Mouse (Mus musculus): ENCODE measurements around the gene Clasp2.

Clasp2 gene

DNA sequence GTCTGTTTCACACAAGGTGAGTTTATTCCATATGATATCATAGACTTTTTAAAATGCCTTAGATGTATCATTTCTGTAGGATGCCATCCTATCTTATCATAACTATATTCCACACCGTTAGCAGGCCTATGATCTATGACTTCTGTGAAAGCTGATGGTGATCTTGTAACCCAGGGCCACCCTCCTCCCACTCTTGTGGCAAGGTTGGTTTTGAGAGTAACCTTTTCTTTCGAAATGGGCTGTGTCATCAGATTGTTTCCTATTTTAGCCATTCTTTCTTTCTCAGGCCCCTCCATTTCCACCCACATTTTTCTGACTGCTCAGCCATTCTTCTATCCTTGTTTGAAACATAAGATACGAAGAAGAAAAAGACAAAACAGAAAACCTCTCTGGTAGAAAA is 88.9 kb downstream of the Clasp2 start:
- no peak for DNase-seq

DNA sequence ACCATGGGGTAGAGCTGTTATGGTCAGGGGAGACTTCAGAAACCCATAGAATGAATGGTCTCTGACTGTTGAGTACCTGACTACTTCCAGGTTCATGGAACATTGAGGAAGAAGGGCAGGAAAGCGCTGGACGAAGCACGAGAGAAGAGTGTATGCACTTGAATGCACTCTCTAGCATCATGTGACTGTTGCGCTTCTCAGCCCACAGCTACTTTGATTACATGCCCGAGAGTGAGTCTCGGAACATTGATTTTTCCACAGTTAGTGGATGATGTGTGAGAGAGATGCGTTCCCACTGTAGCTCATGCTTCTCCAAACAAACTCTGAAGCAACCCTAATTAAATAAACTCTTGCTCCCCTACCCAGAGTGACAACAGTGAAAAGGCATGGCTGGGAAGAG is 92.2 kb downstream of the Clasp2 start:
- DNase-seq, result no peak

DNA sequence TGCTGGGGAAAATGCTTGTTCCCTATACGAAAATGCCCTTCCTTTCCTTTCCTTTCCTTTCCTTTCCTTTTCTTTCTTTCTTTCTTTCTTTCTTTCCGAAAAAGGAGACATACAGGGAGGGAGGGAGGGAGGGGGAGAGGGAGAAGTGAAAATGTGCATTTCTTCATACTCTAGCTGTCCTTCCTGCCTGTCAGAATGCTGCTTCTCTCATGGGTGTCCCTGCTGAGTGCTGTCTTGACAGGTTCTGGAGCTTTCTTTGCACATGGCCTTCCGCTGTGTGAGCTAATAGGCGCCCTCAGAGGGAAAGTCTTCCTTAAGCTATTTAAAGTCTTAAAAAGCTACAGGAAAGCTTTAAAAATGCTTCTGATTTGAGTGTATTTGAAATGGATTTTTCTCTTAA is 95.7 kb downstream of the Clasp2 start:
- DNase-seq, result no peak

DNA sequence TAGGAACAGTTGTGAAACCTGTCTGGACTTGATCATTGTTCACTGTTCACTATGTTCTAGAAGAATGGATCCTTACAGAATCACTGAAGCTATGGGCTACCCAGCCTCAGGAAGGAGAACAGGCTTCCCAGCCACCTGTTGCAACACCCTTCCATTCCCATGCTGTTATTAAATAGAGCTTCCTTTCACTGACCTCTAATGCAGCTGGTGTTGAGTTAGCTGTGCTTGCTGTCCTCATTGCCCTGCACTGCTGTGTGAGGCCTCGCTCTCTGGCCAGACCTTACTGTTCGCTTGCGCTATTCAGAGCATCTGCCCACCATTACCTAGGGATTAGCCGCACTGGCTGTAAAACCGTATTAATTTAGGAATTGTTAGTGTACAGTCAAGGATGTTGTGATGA is 96.2 kb downstream of the Clasp2 start:
- no peak for DNase-seq

DNA sequence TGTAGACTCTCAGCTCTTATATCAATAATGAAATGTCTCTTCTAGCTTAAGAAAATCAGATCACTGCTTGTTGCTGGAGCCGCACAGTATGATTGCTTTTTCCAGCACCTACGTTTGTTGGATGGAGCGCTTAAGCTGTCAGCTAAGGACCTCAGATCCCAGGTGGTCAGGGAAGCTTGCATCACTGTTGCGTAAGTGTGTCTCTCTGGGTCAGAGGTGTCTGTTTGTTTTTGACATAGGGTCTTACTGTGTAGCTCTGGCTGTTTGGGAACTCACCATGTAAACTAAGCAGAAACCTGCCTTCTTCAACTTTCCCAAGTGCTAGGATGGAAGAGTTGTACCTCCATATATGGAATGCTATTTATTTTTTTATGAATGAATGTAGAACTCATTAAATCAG is 102.8 kb downstream of the Clasp2 start:
- peak; percentile 10 for DNase-seq

DNA sequence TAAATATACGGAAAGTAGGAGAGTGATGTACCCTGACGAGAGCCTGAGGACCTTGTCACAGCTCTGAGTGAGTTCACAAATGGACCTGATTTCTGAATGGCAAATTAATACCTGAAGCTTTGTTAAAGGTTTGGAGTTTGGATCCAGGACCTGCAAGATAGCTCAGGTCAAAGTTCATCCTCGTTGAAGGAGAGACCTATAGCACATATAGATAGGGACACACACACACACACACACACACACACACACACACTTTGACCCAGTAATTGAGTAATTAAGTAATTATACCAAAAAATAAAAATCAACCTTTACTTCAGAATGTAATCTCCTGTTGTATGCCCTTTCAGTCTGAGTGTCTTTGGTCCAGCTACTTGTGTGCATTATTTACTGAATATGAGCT is 114.2 kb downstream of the Clasp2 start:
- DNase-seq, result no peak

DNA sequence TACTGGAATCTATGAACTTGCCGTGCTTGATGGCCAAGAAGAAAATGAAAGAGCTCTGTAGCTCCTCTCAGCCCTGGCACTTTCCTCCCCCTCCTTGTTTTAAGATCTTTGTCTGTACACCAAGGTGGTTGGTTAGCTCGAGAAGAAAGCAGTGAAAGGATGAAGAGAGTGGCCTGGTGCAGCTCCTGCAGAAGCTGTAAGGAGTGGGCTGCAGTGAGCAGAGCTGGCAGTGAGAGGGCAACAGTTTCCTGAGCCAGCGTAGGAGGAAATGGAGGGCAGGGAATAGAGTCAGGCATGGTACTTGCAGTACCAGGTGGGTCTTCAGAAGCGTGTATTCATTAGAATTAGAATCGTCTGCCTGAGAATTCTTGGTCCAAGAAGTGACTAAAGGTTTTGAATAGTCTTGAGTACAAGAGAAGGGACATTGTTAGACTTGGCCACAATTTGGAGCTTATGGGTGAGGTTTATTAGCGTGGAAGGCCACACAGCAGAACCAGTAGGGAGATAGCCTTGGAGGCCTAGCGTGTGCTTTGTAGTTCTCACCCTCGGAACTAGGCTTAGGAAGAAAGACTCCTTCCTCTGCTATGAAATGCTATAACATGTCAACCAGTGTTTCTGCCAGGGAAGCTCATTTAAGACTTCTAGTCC is 116.1 kb downstream of the Clasp2 start:
- no peak for DNase-seq

DNA sequence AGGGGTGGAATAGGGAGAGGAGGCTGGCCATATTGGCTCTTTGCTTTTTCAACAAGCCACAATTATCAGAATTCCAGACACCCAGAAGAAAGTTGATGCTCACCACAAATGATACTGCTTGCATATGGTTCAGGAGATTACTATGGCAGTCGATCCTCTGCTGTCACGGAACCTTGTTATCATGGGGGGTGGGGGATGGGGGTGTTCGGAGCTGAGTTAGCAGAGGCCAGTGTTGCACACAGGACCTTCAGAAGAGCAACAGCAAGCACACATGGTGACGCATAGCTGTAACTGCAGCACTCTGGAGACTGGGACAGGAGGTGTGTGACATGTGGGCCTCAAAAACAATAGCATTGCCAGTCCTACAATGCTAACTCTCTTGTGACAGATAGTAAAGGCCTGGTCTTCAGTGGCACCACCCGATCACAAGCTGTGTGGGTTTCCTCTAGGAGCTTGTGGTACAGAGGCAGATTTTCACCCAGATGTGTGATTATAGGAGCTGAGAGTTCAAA is 116.7 kb downstream of the Clasp2 start:
- peak; percentile 59 for DNase-seq

DNA sequence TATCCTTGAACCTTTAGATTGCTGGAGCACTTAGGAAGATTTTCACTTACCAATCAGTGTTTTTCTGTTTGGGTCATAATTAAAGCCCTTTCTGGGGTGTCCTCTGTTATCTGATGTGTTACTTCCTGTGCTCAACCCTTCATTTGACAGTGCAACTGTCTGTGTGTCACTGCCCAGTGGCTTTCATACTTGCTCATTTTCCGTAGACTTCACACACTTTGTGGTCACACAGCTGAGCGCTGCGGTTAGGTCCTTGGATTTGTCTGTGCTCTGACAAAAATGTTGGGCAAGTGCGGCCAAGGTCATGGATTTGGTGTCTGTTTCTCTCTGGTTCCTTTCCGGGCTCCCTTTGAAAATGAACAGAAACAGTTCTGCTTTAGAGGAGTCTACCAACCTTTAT is 118.1 kb downstream of the Clasp2 start:
- DNase-seq, result peak; percentile 15

DNA sequence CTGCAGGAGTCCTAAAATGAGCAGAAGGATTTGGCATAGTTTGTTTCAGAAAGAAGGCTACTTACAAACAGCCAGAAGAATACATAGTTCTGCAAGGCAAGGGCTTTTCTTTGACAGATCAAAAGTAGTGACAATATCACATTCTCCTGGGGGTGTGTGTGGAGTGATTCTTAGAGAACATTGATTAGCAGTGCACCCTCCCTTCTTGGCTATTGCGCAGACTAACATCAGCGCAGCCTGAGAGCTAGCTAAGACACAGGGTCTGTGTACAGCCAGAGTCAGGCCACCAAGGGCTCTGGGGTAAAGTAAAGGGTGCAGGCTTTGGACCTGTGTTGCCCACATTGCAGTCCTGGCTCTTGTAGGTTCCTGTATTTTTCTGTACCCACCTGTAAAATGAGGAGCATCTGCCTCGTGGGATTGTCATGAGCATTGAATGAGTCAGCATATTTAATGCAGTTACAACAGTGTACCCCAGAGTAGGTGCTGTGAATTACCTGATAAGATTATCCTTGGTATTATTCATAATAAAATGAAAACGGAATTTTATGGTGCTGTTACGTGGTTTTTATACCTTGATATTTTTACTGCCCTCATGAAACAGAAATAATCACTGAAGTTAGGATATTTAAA is 122.2 kb downstream of the Clasp2 start:
- no peak for DNase-seq

DNA sequence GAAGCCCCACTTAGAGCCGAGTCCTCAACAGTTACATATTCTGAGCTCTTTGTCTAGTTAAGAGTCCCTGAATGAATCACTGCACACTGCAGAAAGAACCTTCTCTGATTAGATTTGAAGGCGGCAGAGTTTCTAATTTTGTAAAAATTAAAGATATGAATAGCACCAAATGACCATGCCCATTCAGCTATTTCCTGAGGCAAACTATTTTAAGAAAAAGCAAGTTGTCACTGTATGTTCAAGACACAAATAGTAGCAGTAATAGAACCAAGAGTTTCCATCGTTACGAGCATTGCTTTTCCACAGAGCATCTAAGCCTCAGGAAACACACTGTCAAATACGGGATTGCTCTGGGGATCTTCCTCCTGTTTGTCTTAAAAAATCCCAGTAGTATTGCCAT is 126.7 kb downstream of the Clasp2 start:
- DNase-seq, result no peak

DNA sequence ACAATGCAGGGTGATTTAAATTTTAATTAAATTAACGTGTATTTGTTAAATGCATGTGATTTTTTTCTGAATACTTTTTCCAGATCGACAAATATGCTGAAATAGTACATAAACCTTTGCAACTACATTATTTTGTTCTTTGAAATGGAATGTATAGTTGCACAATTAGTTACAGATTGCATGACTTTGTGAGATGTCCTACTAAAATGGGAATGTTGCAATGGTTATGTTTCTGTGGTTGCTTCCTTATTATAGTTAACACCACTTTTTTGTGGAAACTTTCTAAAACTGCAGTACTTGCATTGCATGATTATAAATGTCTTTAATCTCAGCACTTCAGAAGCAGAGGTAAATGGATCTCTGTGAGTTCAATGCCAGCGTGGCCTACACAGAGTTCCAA is 153.6 kb downstream of the Clasp2 start:
- no peak for DNase-seq

DNA sequence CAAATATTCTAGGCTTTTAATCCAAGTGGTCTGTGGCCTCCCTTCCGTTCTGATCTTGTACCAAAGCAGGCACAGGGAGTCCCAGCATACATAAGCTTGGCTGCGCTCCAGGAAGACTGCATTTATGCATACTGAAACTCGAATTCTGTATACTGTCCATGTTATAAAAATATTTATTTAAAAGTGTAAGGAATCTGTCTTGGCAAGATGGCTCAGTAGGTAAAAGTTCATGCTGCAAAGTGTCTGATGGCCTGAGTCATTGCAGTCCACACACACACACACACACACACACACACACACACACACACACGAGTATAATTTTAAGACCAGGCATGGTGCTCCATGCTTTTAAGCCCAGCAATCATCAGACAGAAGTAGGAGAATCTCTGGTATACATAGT is 161.9 kb downstream of the Clasp2 start:
- no peak for DNase-seq

DNA sequence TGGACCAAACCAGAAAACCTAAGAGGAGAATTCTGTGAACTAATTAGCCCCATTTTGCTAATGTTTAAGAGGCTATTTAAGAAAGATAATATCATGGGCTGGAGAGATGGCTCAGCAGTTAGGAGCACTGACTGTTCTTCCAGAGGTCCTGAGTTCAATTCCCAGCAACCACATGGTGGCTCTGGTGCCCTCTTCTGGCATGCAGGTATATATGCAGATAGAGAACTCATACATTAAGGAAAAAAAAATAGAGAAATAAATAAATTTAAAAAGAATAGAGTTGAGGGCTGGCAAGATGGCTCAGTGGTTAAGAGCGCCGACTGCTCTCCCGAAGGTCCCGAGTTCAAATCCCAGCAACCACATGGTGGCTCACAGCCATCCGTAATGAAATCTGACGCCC is 163.0 kb downstream of the Clasp2 start:
- peak; percentile 17 for DNase-seq

DNA sequence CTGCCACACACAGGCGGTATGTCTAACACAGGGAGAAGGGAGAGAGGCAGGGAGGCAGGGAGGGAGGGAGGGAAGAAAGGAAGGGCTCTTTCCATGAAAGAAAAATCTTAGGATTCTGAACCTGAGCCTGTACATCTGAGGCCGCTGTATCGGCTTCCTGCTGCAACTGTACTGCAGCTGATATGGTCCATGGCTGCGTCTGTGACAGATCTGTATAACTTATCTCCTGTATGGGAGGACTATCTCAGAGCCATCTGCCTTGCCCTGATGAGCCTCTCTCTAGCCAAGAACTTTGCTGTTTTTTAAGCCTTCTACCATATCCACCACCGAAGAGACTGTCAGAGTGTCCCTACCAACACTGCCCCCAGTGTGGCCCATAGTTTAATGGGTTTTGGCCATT is 174.5 kb downstream of the Clasp2 start:
- peak; percentile 67 for DNase-seq

DNA sequence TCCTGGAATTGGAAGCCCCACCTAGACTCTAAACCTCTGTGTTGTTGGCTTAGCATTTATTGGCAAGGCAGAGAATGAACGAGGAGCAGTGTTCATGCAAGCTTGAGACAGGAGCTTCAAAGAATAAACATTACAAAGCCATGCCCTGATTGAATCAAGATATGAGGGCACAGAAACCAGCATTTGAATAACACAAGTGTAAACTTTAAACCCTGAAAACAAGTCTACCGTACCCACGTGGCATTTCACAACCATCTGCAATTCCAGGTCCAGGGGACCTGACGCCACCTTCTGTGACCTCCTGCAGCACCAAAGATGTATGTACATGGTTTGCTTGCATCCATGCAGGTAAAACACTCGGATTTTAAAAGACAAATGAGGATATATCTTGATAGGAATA is 181.4 kb downstream of the Clasp2 start:
- no peak for DNase-seq

DNA sequence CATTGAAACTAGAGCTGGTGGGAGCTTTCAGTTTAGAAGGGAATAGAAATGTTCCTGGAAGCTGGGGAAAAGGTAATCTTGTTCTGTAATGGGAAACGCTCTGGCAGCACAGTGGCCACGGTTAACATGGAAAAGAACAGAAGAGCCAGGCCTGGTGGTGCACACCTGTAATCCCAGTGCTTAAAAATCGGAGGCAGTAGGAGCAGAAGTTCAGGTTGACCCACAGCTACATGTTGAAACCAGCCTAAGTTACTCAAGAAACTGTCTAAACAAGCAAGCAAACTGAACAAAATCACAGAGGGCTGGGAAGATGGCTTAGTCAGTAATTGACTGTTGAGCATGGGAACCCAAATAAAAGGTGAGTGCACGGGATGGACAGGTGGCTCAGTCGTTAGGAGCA is 183.6 kb downstream of the Clasp2 start:
- no peak for DNase-seq

DNA sequence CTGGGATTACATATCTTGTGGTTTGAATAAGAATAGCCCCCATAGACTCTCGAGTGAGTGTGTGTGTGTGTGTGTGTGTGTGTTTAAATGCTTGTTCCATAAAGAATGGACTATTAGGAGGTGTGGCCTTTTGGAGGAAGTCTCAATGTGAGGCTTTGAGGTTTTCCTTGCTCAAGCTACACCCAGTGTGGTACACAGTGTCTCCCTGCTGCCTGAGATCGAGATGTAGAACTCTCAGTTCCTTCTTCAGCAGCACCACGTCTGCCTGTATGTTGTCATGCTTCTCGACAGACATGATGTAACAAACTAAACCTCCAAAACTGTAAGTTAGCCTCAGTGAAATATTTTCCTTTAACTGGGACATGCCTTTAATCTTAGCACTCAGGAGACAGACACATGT is 187.3 kb downstream of the Clasp2 start:
- DNase-seq, result no peak

DNA sequence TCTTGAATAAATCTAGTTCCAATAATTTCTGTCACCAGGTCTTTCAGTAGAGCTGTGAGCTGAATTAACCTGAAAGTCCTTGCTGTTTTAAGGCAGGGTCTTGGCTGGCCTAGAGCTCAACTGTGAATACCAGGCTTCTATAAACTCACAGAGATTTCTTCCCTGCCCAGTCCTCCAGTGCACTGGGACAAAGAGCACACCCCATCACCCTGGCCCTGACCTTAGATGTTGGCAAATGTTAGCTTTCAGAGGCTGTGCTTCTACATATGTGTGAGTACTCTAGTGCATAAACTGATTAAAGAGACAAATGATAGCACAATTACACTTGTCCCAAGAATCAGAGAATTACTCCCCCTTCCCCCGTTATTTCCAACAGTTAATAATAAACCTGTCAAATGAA is 188.4 kb downstream of the Clasp2 start:
- no peak for DNase-seq

DNA sequence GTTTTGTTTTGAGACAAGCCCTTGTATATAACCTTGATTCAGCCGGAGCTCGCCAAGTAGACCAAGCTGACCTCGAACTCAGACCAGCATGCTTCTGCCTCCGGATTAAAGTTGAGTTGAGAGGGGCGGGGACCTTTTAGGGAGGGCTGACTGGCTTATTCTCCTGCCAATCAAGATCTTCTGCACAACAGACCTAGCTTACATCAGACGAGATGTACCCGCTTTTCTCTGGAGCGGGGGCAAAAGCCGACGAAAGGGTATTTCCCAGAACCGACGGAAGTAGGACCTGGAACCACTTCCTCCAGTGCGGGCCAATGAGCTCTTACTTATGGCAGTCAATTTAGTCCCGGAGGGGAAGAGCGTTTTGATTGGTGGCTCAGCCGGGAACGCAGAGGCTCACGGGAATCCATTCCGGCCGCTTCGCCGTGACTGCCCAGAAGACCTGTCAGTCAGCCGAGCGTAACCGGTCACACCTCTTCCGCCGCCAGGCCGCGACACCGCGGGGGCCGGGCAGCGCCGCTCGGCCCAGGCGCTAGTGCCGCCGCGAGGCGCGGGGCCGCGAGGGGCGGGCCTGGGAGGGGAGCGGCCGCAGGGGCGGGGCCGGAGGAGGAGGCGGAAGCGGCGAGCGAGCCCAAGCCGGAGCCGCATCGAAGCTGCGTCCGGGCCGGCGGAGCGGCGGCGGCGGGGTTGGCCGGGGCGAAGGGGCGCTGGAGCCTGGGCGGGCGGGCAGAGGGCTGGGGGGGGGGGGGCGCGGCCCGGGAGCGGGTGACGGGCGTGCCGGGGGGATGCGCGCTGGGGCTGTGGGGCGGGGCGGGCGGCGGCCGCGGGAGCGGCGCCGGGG is 189.5 kb downstream of the Clasp2 start, which contains the start of gene Ubp1:
TSS of gene Ubp1 (plus strand) at position 401 of the 841 bp plus-strand sequence.
- peak; percentile 97 for DNase-seq

DNA sequence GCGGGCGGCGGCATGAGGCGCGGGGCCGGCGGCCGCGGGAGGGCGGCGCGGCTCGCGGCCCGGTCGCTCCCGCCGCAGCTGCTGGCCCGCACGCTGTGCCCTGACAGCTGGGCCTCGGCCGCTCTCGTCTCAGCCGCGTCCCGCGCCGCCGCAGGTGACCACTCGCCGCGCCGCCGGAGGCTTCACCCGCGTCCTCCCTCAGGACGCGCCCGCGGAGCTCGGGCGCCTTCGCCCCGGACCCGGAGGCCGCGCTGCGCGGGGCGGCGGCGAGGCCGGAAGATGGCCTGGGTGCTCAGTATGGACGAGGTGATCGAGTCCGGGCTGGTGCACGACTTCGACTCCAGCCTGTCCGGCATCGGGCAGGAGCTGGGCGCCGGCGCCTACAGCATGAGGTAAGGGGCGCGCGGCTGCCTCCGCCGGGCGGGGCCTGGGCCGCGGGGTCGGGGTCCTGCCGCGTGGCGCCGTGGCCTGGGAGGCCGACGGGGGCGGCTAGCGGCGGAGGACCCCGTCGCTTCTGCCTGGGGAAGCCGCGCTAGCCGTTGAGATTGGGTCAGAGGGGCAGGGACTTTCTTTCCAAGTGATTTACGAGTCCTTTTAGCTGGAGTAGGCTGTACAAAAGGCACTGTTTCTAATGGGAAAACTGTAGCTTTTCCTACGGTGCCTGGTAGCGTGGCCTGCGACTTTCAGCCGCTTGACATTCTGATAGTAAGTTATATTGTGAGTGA is 190.3 kb downstream of the Clasp2 start:
- DNase-seq, result peak; percentile 44

DNA sequence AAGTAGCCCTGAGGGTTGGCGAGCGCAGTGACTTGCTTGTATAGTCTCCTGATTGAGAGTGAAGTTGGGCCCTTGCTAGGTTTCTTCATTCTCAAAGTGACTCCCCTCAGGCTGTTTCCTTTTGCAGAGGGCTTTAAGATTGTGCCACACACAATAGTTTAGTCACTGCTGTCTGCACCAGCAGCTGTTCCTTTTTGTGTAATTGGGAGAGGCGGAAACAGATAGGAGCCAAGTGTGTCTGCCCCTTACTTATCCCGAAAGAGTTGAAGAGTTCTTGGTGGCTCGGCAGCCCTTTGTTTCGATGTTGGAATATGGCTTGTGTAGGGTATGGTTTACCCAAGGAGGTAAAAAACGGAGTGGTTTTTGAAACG is 190.8 kb downstream of the Clasp2 start:
- peak; percentile 36 for DNase-seq

DNA sequence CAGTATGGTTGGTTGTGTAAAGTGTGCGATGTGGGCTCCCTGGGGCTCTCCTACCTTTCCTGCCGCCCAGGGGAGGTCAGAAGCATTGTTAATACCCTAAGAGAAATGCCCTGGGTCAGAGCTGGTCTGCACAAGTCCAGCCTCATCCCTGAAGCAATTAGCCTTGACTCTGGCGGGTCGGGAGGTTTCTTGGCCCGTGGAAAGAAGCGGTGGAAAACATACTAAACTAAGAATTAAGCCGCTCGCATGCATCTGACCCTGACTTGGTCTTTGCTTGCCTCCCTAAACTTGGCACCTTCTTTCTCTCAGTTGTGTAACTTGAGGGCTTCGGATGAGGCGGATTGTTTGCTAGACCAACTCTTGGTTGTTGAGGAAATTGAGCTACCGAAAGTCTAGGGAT is 191.2 kb downstream of the Clasp2 start:
- DNase-seq, result no peak
